Mouse (Mus musculus) kidney, embryonic 16.5 days (tissue): ENCODE data around the gene Sfxn2. TPM values are rescaled to one million over a fixed set of nuclear protein-coding genes. Genes with fewer than 3 reads are reported as not detected.

Experiments
- ATAC-seq: fragments of 200-750 bp; cut with Nextera tagmentation; 2 replicates; pipeline ENCODE4 v1.8.0; 2017; ENCODE audit warnings: moderate TSS enrichment; ENCODE audit not compliant: low FRiP score, low TSS enrichment
- H3K27ac ChIP-seq: fragments of 300-500 bp; sonication (generic); 2 replicates; pipeline ENCODE4 v1.5.1; 2014; ENCODE audit warnings: low read length
- H3K27me3 ChIP-seq: fragments of 300-500 bp; sonication (generic); 2 replicates; pipeline ENCODE4 v1.6.1; 2014; ENCODE audit warnings: low read length, control low read depth, mixed read lengths; ENCODE audit not compliant: insufficient read depth
- H3K36me3 ChIP-seq: fragments of 300-500 bp; sonication (generic); 2 replicates; pipeline ENCODE4 v1.6.1; 2014; ENCODE audit warnings: low read length, control low read depth, mixed read lengths; ENCODE audit not compliant: insufficient read depth
- H3K4me1 ChIP-seq: fragments of 300-500 bp; sonication (generic); 2 replicates; pipeline ENCODE4 v1.6.1; 2014; ENCODE audit warnings: low read length, control low read depth, mixed read lengths; ENCODE audit not compliant: insufficient read depth
- H3K4me2 ChIP-seq: fragments of 300-500 bp; sonication (generic); replicated peaks from 2 replicates; pipeline ENCODE4 v1.6.1; 2014; ENCODE audit warnings: low read depth, low read length
- H3K4me3 ChIP-seq: fragments of 300-500 bp; sonication (generic); 2 replicates; pipeline ENCODE4 v1.5.1; 2014; ENCODE audit warnings: mild to moderate bottlenecking, low read length
- H3K9ac ChIP-seq: fragments of 300-500 bp; sonication (generic); replicated peaks from 2 replicates; pipeline ENCODE4 v1.6.1; 2014; ENCODE audit warnings: low read length
- H3K9me3 ChIP-seq: fragments of 300-500 bp; sonication (generic); 2 replicates; pipeline ENCODE4 v1.6.1; 2016; ENCODE audit warnings: low read length, control low read depth
- WGBS: fragments of 180-500 bp; shearing (Covaris S2); extraction: QIAGEN DNeasy Blood & Tissue Kit; methylation state at CpG from one replicate; pipeline ENCODE4 v1.1.7; 2014; 5-methylcytosine and 5-hydroxymethylcytosine counted together
- polyA plus RNA-seq: library from polyadenylated mRNA; unstranded; fragments of >200 nt; fragmentation: Nextera tagmentation; extraction: Ambion mirVana; gene quantifications from 2 replicates; pipeline ENCODE4 v1.2.1, GENCODE M21; 2015

Sfxn2 gene
- polyA plus RNA-seq, 1 experiment from 2014 or later = 41.1 TPM

GRCm38 (mm10) chr19:46529601-46530448, 43.3 kb upstream of the Sfxn2 start:
- Histone ChIP-seq H3K9ac (peak overlapping the region; percentile 53), H3K36me3 (no peaks in the 10 kb centered on the region), H3K4me2 (peak overlapping the region; percentile 51), H3K9me3 (no peaks in the 10 kb centered on the region), H3K27ac (peak overlapping the region; percentile 94), H3K4me1 (peaks cover 96% of the 10 kb centered on the region), H3K27me3 (no peaks in the 10 kb centered on the region), H3K4me3 (no peak overlapping the region)
- WGBS = 19% methylated on average over 13 of the region's 13 CpGs
- no peak for ATAC-seq

- no peaks in the 10 kb centered on the region for H3K27me3 ChIP-seq
- H3K36me3 ChIP-seq = no peaks in the 10 kb centered on the region
- peak overlapping the region; percentile 38 for H3K4me2 ChIP-seq
- no peaks in the 10 kb centered on the region for H3K9me3 ChIP-seq
- peak overlapping the region; percentile 94 for H3K27ac ChIP-seq
- 16% methylated on average over 8 of the region's 8 CpGs for WGBS
- peaks cover 94% of the 10 kb centered on the region for H3K4me1 ChIP-seq
- no peak for ATAC-seq
- H3K9ac ChIP-seq = peak overlapping the region; percentile 48
- 0 out of 2 replicates have a peak overlapping the region, but pooled peaks have one; percentile 1 for H3K4me3 ChIP-seq
These were observed 42.6 kb upstream of the Sfxn2 start for GRCm38 (mm10) chr19:46530449-46530990.

- Histone ChIP-seq H3K27me3 (no peaks in the 10 kb centered on the region), H3K9ac (peak overlapping the region; percentile 48), H3K9me3 (no peaks in the 10 kb centered on the region), H3K36me3 (no peaks in the 10 kb centered on the region), H3K4me3 (0 out of 2 replicates have a peak overlapping the region, but pooled peaks have one; percentile 1), H3K27ac (peak overlapping the region; percentile 94), H3K4me1 (peaks cover 88% of the 10 kb centered on the region), H3K4me2 (peak overlapping the region; percentile 38)
- ATAC-seq = no peak
- 5% methylated on average over 16 of the region's 16 CpGs for WGBS
These were observed 41.8 kb upstream of the Sfxn2 start for GRCm38 (mm10) chr19:46531071-46532030.

GRCm38 (mm10) chr19:46532031-46532688, 41.0 kb upstream of the Sfxn2 start:
- WGBS = 3% methylated on average over 10 of the region's 10 CpGs
- peak overlapping the region; percentile 31; the same call in 1 of the 2 replicates for H3K4me2 ChIP-seq

GRCm38 (mm10) chr19:46533066-46533465, 40.1 kb upstream of the Sfxn2 start:
- H3K4me3 ChIP-seq = no peak overlapping the region
- WGBS = 31% methylated on average over 4 of the region's 4 CpGs
- peaks cover 72% of the 10 kb centered on the region for H3K4me1 ChIP-seq
- H3K9me3 ChIP-seq = no peaks in the 10 kb centered on the region
- H3K36me3 ChIP-seq = no peaks in the 10 kb centered on the region
- 0 out of 2 replicates have a peak overlapping the region, but pooled peaks have one; percentile 36 for H3K9ac ChIP-seq
- peak; percentile 24; the same call in 1 of the 2 replicates for ATAC-seq
- no peaks in the 10 kb centered on the region for H3K27me3 ChIP-seq
- peak overlapping the region; percentile 94 for H3K27ac ChIP-seq
- no peak overlapping the region for H3K4me2 ChIP-seq

More at GRCm38 (mm10) chr19:46532031-46532688, 41.0 kb upstream of the Sfxn2 start:
- ATAC-seq = peak; percentile 9; the same call in 1 of the 2 replicates
- H3K4me3 ChIP-seq = no peak overlapping the region
- peak overlapping the region; percentile 94 for H3K27ac ChIP-seq
- no peaks in the 10 kb centered on the region for H3K36me3 ChIP-seq
- peaks cover 81% of the 10 kb centered on the region for H3K4me1 ChIP-seq
- no peaks in the 10 kb centered on the region for H3K9me3 ChIP-seq
- no peaks in the 10 kb centered on the region for H3K27me3 ChIP-seq
- peak overlapping the region; percentile 36 for H3K9ac ChIP-seq

GRCm38 (mm10) chr19:46533525-46533924, 39.6 kb upstream of the Sfxn2 start:
- 34% methylated on average over 5 of the region's 5 CpGs for WGBS
- H3K4me1 ChIP-seq = peaks cover 68% of the 10 kb centered on the region
- no peak for ATAC-seq

GRCm38 (mm10) chr19:46534542-46535098, 38.5 kb upstream of the Sfxn2 start:
- Histone ChIP-seq H3K4me1 (peaks cover 57% of the 10 kb centered on the region), H3K4me2 (no peak overlapping the region), H3K27me3 (no peaks in the 10 kb centered on the region), H3K9ac (no peak overlapping the region), H3K4me3 (no peak overlapping the region), H3K36me3 (no peaks in the 10 kb centered on the region), H3K9me3 (no peaks in the 10 kb centered on the region), H3K27ac (no peak overlapping the region; the same call in 1 of the 2 replicates)
- ATAC-seq = no peak
- 29% methylated on average over 6 of the region's 6 CpGs for WGBS

More at GRCm38 (mm10) chr19:46533525-46533924, 39.6 kb upstream of the Sfxn2 start:
- no peak overlapping the region for H3K4me2 ChIP-seq
- H3K9ac ChIP-seq = no peak overlapping the region
- H3K4me3 ChIP-seq = no peak overlapping the region
- no peaks in the 10 kb centered on the region for H3K36me3 ChIP-seq
- H3K27me3 ChIP-seq = no peaks in the 10 kb centered on the region
- peak overlapping the region; percentile 94 for H3K27ac ChIP-seq
- H3K9me3 ChIP-seq = no peaks in the 10 kb centered on the region

- Histone ChIP-seq H3K4me1 (peaks cover 29% of the 10 kb centered on the region), H3K27me3 (no peaks in the 10 kb centered on the region), H3K27ac (no peak overlapping the region), H3K9ac (no peak overlapping the region), H3K9me3 (no peaks in the 10 kb centered on the region), H3K4me3 (no peak overlapping the region), H3K4me2 (no peak overlapping the region), H3K36me3 (peaks cover 17% of the 10 kb centered on the region; the same call in 1 of the 2 replicates)
- WGBS = 91% methylated on average over 9 of the region's 9 CpGs
- ATAC-seq = no peak
These were observed 35.8 kb upstream of the Sfxn2 start for GRCm38 (mm10) chr19:46537357-46537756.
